Mouse (Mus musculus) hindbrain, embryonic 12.5 days (tissue): ENCODE results near the gene Dnmbp. TPM values are rescaled to one million over a fixed set of nuclear protein-coding genes. Genes with fewer than 3 reads are reported as not detected.
A peak's percentile ranks its signal among the peaks of the same experiment; 100 is the strongest.

Experiments
- ATAC-seq: fragments of 200-750 bp; cut with Nextera tagmentation; 2 replicates; pipeline ENCODE4 v1.8.0; 2017; ENCODE audit warnings: moderate TSS enrichment; ENCODE audit not compliant: low FRiP score
- H3K27ac ChIP-seq: fragments of 300-500 bp; sonication (generic); 2 replicates; pipeline ENCODE4 v1.5.1; 2016; ENCODE audit warnings: mild to moderate bottlenecking
- H3K27me3 ChIP-seq: fragments of 300-500 bp; sonication (generic); 2 replicates; pipeline ENCODE4 v1.6.1; 2016; ENCODE audit warnings: mild to moderate bottlenecking
- H3K36me3 ChIP-seq: fragments of 300-500 bp; sonication (generic); 2 replicates; pipeline ENCODE4 v1.6.1; 2016; ENCODE audit warnings: mild to moderate bottlenecking
- H3K4me1 ChIP-seq: fragments of 300-500 bp; sonication (generic); 2 replicates; pipeline ENCODE4 v1.6.1; 2016
- H3K4me2 ChIP-seq: fragments of 300-500 bp; sonication (generic); replicated peaks from 2 replicates; pipeline ENCODE4 v1.6.1; 2016; ENCODE audit warnings: mild to moderate bottlenecking
- H3K4me3 ChIP-seq: fragments of 300-500 bp; sonication (generic); 2 replicates; pipeline ENCODE4 v1.5.1; 2016; ENCODE audit warnings: mild to moderate bottlenecking
- H3K9ac ChIP-seq: fragments of 300-500 bp; sonication (generic); 2 replicates; pipeline ENCODE4 v1.6.1; 2016; ENCODE audit warnings: mild to moderate bottlenecking, moderate library complexity
- H3K9me3 ChIP-seq: fragments of 300-500 bp; sonication (generic); replicated peaks from 2 replicates; pipeline ENCODE4 v1.6.1; 2016; ENCODE audit warnings: mild to moderate bottlenecking
- WGBS: fragments of 180-500 bp; shearing (Covaris S2); methylation state at CpG from one replicate; pipeline ENCODE4 v1.1.7; 2016; 5-methylcytosine and 5-hydroxymethylcytosine counted together
- polyA plus RNA-seq: library from polyadenylated mRNA; unstranded; fragments of >200 nt; fragmentation: Nextera tagmentation; extraction: Ambion mirVana; gene quantifications from 2 replicates; pipeline ENCODE4 v1.2.1, GENCODE M21; 2016

Gene Dnmbp
- polyA plus RNA-seq, 1 experiment from 2014 or later: 16.9 TPM

DNA sequence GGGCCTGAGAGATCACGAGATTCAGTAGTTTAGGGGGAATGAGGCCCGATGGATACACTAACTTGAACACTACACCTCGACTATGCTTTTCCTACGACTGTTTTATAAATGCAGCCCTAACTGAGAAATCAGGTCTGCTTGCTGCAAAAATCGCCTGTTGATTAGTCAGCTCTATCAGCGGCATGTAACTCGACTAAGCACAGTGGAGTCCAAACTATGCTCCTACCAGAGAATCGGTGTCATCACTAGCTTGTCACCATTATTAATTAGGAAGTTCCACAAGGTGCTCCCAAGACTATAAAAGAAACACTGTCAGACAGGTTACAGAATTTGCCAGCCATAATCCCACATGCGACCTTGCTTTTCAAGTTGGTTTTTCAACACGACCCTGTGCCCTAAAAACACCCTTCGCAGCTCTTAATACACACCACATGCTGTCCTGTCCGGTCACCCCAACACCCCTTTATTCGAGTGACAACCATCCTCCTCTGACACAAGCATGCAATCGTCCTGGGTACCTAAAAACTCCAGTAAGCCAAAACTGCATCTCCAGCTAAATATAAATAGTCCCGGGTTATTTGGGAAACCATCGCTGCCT, 721 bp downstream of the Dnmbp start:
- Histone ChIP-seq H3K27me3 (no peaks in the 10 kb centered on the region; the same call in 1 of the 2 replicates), H3K27ac (no peak overlapping the region), H3K4me1 (no peaks in the 10 kb centered on the region), H3K9me3 (no peaks in the 10 kb centered on the region), H3K9ac (peak overlapping the region; percentile 82), H3K36me3 (no peaks in the 10 kb centered on the region), H3K4me3 (peak overlapping the region; percentile 82), H3K4me2 (peak overlapping the region; percentile 82)
- WGBS: 36% methylated on average over 16 of the region's 16 CpGs
- ATAC-seq: 0 out of 2 replicates have a peak, but pooled peaks have one; percentile 6

DNA sequence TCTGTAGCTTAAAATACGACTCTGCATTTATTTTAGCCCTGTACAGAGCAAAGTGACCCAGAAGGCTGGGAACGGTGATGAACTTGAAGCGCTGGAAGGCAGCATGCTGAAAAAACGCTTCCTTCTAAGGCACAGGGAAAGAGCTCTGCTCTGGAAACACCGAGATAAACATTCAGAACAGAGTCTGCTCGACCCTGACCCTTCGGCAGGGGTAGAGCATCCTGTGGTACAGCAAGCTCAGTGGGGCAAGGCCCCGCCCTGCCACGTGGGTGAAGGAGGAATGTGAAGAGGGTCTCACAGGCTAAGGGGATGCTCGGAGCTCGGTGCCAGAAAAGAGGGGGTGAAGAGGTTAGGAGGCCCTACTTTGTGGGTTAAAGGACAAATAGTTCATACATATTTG, 1.6 kb downstream of the Dnmbp start:
- 47% methylated on average over 11 of the region's 11 CpGs for WGBS
- no peak overlapping the region; the same call in 1 of the 2 replicates for H3K9ac ChIP-seq
- no peak overlapping the region for H3K4me3 ChIP-seq
- H3K27ac ChIP-seq: no peak overlapping the region
- H3K4me1 ChIP-seq: no peaks in the 10 kb centered on the region
- no peaks in the 10 kb centered on the region for H3K36me3 ChIP-seq
- H3K9me3 ChIP-seq: no peaks in the 10 kb centered on the region
- no peak overlapping the region; the same call in 1 of the 2 replicates for H3K4me2 ChIP-seq
- H3K27me3 ChIP-seq: no peaks in the 10 kb centered on the region; the same call in 1 of the 2 replicates
- no peak for ATAC-seq

DNA sequence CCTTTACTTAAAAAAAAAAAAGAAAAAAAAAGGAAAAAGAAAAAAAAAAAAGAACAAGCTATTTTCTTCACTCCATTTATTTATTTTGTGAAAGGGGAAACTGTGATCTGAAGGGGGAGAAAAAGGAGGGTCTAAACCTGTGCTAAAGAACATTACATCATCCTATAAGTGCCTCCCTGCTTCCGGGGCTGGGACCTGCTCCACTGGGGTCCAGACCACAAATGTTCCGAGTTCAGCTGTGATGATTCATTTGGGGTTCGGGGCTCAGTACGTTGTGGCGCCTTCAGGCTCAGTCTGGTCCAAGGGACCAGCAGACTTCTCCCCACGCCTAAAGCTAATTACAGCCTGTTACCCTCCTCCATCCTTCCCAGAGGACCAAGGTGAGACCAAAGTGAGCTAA, 9.1 kb downstream of the Dnmbp start:
- WGBS: 91% methylated on average over 6 of the region's 6 CpGs
- peaks cover 10% of the 10 kb centered on the region for H3K4me1 ChIP-seq
- H3K4me2 ChIP-seq: no peak overlapping the region
- H3K36me3 ChIP-seq: no peaks in the 10 kb centered on the region
- H3K9ac ChIP-seq: no peak overlapping the region
- no peaks in the 10 kb centered on the region for H3K27me3 ChIP-seq
- H3K4me3 ChIP-seq: no peak overlapping the region
- no peaks in the 10 kb centered on the region for H3K9me3 ChIP-seq
- H3K27ac ChIP-seq: no peak overlapping the region
- ATAC-seq: no peak

DNA sequence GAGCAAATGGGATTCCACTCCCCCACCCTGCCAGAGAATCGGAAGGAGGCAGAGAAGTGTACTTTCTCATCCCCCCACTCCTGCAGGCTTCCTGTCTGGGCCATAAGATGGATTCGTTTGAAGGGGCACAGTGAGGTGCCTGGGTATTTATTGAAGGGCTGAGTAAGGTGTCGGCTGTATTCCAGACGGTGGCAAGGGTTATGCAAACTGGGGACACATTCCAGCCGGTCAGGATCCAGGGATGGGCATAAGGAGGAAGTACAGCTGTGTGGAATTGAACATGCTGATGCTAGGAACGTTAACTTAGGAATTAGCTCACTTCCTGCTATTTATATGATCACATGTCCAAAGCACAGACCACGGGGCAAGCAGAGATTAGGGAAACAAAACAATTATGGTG, 9.6 kb downstream of the Dnmbp start:
- no peak for ATAC-seq
- H3K9me3 ChIP-seq: no peaks in the 10 kb centered on the region
- H3K27ac ChIP-seq: no peak overlapping the region
- 0 out of 2 replicates have a peak overlapping the region, but pooled peaks have one; percentile 23 for H3K9ac ChIP-seq
- H3K4me2 ChIP-seq: peak overlapping the region; percentile 17; the same call in 1 of the 2 replicates
- no peaks in the 10 kb centered on the region for H3K27me3 ChIP-seq
- peaks cover 10% of the 10 kb centered on the region for H3K4me1 ChIP-seq
- H3K4me3 ChIP-seq: no peak overlapping the region
- H3K36me3 ChIP-seq: no peaks in the 10 kb centered on the region
- 32% methylated on average over 7 of the region's 7 CpGs for WGBS

DNA sequence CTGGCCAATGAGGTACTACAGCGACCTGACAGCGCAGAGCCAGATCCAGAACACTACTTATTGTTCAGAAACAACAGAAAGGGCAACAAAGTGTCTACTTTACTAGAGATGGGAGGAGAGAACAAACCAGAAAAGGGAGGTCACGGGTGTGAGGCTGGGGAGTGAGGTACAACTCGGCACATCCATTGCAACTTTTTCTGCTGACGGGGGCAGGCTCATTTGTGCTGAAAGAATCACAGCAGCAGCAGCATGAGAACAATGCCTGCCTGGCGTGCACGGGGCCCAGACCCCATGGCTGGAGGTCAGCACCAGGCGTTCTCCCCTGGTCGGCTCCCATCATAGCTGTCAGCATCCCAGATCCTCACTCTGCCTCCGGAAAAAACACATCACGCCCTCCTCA, 10.1 kb downstream of the Dnmbp start:
- no peak for ATAC-seq
- Histone ChIP-seq H3K4me2 (peak overlapping the region; percentile 17; the same call in 1 of the 2 replicates), H3K4me3 (no peak overlapping the region), H3K27me3 (no peaks in the 10 kb centered on the region), H3K36me3 (no peaks in the 10 kb centered on the region), H3K9me3 (no peaks in the 10 kb centered on the region), H3K27ac (no peak overlapping the region), H3K9ac (0 out of 2 replicates have a peak overlapping the region, but pooled peaks have one; percentile 23), H3K4me1 (peaks cover 10% of the 10 kb centered on the region)
- 19% methylated on average over 11 of the region's 11 CpGs for WGBS

DNA sequence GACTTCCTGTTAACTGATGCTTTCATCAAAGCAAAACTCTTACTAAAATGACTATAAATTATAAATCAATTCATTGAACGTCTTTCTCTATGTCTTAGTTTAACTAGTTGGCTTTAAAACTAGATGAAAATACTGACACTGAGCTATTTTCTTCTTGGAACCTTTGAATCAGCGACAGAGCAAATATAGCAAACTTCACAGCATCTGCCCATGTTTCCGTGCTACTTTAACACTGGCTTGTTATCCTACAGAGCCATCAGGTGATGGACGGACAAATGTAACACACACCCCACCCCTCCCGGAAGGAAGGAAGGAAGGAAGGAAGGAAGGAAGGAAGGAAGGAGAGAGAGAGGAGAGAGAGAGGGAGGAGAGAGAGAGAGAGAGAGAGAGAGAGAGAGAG, 12.0 kb downstream of the Dnmbp start:
- ATAC-seq: no peak
- WGBS: 88% methylated on average over 5 of the region's 5 CpGs

DNA sequence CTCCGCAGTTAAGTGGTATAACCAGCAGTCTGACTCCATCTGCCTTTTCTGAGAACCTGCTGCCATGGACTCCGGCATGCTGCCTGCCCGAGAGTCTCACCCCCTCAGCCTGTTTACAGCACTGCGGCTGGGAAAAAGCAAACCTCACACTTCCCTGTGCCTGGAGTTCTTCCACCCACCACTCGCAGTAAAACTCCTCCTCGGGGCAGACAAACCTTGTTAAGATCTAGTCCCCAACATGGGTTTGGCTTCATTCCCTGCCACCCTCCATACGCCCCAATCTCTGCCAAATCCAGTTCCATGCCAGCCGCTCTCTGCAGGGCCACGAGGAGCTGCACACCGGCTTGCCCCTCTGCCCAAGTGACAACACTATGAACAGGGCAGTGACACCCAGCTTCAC, 12.9 kb downstream of the Dnmbp start:
- H3K9me3 ChIP-seq: peaks cover 4% of the 10 kb centered on the region; the same call in 1 of the 2 replicates
- ATAC-seq: no peak
- WGBS: 80% methylated on average over 10 of the region's 10 CpGs

More for the DNA sequence above, 12.0 kb downstream of the Dnmbp start:
- H3K4me2 ChIP-seq: no peak overlapping the region
- H3K9ac ChIP-seq: no peak overlapping the region
- peaks cover 4% of the 10 kb centered on the region; the same call in 1 of the 2 replicates for H3K9me3 ChIP-seq
- no peak overlapping the region for H3K27ac ChIP-seq
- no peaks in the 10 kb centered on the region for H3K36me3 ChIP-seq
- no peaks in the 10 kb centered on the region for H3K27me3 ChIP-seq
- H3K4me1 ChIP-seq: peaks cover 10% of the 10 kb centered on the region
- H3K4me3 ChIP-seq: no peak overlapping the region

DNA sequence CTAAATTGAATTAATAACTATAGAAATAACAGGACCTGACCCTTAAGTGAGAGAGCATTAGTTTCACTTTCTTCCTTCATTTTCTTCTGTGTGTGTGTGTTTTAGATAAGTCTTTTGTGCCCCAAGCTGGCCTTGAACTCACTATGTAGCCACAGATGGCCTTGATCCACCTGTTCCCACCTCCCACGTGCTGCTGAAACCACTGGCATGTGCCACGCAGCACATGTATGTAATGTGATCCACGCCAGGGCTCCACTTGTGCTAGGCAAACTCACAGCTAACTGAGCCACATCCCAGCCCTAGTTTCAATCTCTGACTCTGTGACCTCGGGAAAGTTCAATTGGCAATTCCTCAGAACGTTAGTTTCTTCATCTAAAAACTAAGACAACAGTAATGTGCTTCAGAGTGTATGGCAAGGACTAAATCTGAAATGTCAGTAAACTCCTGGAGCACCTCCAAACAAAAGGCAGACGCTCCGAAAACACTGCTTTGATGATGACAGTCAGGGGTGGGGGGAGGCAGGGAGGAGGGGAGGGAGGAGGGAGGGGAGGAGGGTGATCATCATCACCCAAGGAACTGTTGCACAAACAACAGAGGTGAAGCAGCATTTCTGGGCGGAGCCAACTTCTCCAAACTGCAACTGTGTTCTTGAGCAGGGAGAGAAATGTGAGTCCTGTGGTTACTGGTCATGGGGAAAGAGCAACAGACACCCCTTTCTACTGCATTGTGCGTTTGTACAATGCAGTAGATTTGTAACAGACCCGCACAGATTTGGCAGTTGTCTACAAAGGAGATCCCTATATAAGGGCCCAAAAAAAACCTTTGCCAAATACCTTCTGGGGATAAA, 13.6 kb downstream of the Dnmbp start:
- 75% methylated on average over 10 of the region's 10 CpGs for WGBS
- peaks cover 4% of the 10 kb centered on the region; the same call in 1 of the 2 replicates for H3K9me3 ChIP-seq

More for the DNA sequence above, 12.9 kb downstream of the Dnmbp start:
- H3K27me3 ChIP-seq: no peaks in the 10 kb centered on the region
- no peak overlapping the region for H3K4me2 ChIP-seq
- no peak overlapping the region for H3K27ac ChIP-seq
- H3K4me3 ChIP-seq: no peak overlapping the region
- H3K36me3 ChIP-seq: no peaks in the 10 kb centered on the region
- no peak overlapping the region for H3K9ac ChIP-seq
- peaks cover 10% of the 10 kb centered on the region for H3K4me1 ChIP-seq

DNA sequence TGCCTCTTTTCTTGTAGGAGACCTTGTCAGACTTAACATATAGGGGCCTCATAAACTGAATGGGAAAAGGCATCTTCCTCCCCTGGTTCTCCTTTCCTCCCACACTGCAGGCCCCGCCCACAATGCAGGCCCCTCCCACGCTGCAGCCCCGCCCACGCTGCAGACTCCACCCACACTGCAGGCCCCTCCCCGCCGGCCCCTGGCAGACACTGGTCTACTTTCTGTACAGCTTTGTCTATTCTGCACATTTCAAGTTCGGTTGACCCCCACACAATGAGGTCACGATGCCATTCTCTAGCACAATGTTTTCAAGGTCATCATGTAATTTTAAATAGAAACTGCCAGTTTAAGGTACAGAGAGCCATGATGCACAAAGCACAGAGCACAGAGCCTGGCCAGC, 15.6 kb downstream of the Dnmbp start:
- Histone ChIP-seq H3K4me2 (no peak overlapping the region), H3K4me3 (no peak overlapping the region), H3K4me1 (peaks cover 7% of the 10 kb centered on the region), H3K9ac (no peak overlapping the region), H3K36me3 (no peaks in the 10 kb centered on the region), H3K27me3 (no peaks in the 10 kb centered on the region), H3K9me3 (peaks cover 4% of the 10 kb centered on the region; the same call in 1 of the 2 replicates), H3K27ac (no peak overlapping the region)
- ATAC-seq: no peak
- WGBS: 59% methylated on average over 8 of the region's 8 CpGs

More for the DNA sequence above, 13.6 kb downstream of the Dnmbp start:
- H3K4me3 ChIP-seq: no peak overlapping the region
- H3K4me1 ChIP-seq: peaks cover 10% of the 10 kb centered on the region
- no peaks in the 10 kb centered on the region for H3K36me3 ChIP-seq
- no peak overlapping the region for H3K4me2 ChIP-seq
- ATAC-seq: no peak
- no peak overlapping the region for H3K9ac ChIP-seq
- H3K27me3 ChIP-seq: no peaks in the 10 kb centered on the region
- H3K27ac ChIP-seq: no peak overlapping the region

DNA sequence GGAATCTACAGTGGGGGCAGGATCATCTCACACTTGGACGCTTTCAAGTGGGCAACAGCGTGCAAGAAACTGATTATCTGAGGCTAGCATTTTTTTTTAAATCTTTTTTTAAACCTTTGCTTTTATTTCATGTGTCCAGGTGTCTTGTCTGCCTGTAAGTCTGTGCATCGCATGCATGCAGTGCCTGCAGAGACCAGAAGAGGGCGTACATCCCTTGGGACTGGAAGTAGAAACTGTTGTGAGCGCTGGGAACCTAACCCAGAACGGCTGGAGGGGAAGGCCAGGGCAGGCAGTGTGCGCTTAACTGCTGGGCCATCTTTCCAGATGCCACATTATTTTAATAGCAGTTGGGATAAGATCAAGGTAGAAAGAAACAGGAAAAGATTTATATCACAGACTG, 17.0 kb downstream of the Dnmbp start:
- peaks cover 7% of the 10 kb centered on the region for H3K4me1 ChIP-seq
- peaks cover 4% of the 10 kb centered on the region; the same call in 1 of the 2 replicates for H3K9me3 ChIP-seq
- H3K4me3 ChIP-seq: no peak overlapping the region
- ATAC-seq: no peak
- H3K27me3 ChIP-seq: no peaks in the 10 kb centered on the region
- H3K9ac ChIP-seq: no peak overlapping the region
- WGBS: 93% methylated on average over 7 of the region's 7 CpGs
- no peak overlapping the region for H3K4me2 ChIP-seq
- no peaks in the 10 kb centered on the region for H3K36me3 ChIP-seq
- no peak overlapping the region for H3K27ac ChIP-seq

DNA sequence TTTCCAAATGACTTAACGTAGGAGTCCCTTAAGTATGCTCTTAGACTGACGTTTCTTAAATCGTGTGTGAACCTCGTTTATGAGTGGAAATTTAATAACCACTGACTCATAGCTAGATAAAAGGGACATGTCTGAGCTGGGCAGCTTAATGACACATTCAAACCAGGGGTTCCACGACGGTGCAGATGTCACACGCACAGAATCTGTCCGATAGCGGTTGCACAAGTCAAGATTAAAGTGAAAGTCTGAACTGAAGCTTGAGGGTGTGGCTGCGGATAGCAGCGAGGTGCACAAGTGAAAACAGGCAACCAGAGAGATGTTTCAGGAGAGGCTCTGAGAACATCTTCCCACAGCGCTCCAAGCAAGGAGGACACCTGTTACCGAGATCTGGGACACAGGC, 18.6 kb downstream of the Dnmbp start:
- Histone ChIP-seq H3K27me3 (no peaks in the 10 kb centered on the region), H3K4me3 (no peak overlapping the region), H3K9ac (no peak overlapping the region), H3K36me3 (no peaks in the 10 kb centered on the region), H3K4me2 (no peak overlapping the region), H3K4me1 (peaks cover 7% of the 10 kb centered on the region), H3K27ac (no peak overlapping the region), H3K9me3 (peaks cover 4% of the 10 kb centered on the region; the same call in 1 of the 2 replicates)
- ATAC-seq: no peak
- WGBS: 59% methylated on average over 13 of the region's 13 CpGs

DNA sequence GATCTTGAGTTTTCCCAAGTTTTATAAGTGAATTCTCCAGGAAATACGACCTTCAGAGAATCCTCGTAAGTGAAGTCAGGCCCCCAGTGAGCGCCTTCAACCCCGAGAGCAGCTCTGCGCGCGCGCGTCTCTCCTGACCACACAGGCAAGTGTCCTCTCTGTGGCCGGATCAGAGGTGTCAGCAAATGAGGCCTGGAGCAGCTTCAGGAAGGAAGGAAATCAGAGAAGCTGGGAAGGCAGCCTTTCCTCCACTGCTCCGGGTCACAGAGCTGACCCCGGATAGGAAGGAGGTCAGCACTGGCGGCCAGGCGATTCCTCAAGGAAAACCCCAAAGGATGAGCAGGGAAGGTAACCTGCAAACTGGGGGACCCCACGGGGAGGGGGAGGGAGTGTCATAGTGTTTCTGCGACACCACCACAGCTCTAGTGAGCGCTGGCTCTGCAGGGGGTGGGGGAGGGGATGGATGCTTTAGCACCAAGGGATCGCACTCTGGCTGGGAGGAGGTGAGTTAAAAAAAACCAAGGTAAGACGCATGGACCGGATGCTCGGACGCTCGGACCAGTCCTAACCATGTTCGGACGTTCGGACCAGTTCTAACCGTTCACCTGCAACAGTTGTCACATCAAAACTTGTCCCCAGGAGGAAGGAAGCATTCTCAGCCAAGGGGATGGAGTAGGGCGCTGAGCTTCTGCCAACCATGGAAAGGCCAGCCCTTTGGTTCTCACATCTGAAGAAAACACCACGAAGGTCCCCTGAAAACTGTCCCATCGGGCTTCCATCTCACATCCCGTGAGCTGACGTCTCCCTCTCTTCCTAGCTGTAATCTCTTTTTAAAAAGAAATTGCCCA, 19.3 kb downstream of the Dnmbp start:
- ATAC-seq: no peak
- no peak overlapping the region for H3K27ac ChIP-seq
- no peak overlapping the region for H3K4me3 ChIP-seq
- H3K9me3 ChIP-seq: peaks cover 4% of the 10 kb centered on the region; the same call in 1 of the 2 replicates
- 14% methylated on average over 32 of the region's 32 CpGs for WGBS
- H3K36me3 ChIP-seq: no peaks in the 10 kb centered on the region
- no peak overlapping the region for H3K9ac ChIP-seq
- H3K4me1 ChIP-seq: peaks cover 7% of the 10 kb centered on the region
- peak overlapping the region; percentile 24 for H3K4me2 ChIP-seq
- no peaks in the 10 kb centered on the region for H3K27me3 ChIP-seq
